Mouse (Mus musculus): ENCODE data around the gene Tollip. TPM values are rescaled to one million over a fixed set of nuclear protein-coding genes. Genes with fewer than 3 reads are reported as not detected.

The Tollip gene
- 71.8 TPM for polyA plus RNA-seq (2017; shearing (Covaris generic))

DNA sequence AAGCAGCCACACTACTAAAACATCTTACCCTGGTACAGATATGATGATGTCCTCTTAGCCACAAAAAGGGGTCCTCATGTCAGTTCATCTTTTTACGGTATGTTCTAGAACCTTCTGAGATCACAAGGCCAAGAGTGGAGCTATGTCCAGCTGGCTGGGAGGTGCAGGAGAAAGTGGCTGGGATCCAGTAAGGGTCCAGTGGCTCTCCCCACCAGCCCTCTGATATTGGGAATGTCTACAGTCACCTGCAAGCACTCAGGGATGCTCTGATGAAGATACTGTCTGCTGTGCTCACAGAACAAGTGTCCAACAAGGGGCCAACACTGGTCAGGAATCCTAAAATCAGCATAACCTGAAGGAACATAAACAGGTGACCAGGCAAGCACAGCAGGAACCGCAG is at the start of gene Tollip:
Tollip (minus strand) TSS at position 101 of the 400 bp plus-strand sequence.

DNA sequence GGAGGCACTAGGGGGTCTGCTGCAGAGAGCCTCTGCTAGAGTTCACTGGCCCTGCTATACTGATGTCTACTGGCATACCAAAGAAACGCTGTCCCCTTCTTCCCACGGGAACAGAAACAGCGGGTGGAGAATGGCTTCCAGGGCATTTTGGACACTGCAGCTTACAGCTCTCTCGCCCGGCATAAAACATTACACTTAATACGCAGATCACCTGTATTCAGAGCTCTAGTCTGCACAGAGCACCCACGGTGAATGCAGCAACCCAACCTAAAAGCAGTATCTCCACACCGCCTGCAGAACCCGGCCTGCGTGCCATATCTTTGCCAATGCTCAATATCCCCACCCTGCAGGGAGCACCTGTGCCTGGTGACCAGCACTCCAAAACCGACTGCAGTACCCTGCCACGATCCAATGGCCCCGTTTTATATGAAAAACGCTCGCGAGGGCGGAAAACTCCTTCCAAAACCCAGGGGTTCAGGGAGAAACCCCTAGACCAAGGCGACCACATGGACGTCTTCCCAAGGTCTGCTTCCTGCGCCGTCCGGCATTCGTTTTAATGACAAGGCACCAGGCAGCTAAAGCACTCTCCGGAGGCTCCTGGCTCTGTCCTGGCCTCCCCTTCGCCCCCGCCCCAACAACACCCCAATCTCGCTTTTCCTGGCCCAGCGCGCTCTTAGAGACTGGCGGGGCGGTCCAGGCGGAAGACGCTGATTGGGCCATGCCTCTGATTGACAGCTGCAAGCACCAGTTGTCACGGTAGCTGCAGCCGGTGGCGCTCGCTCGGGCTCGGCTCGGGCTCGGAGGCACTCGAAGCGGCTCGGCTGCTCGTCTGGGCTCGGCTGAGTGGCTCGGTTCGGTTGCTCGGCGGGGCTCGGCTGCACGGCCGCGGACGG is 30.8 kb upstream of the Tollip start, which contains the start of gene Brsk2:
Brsk2 (plus strand) TSS at position 846 of the 893 bp plus-strand sequence.

DNA sequence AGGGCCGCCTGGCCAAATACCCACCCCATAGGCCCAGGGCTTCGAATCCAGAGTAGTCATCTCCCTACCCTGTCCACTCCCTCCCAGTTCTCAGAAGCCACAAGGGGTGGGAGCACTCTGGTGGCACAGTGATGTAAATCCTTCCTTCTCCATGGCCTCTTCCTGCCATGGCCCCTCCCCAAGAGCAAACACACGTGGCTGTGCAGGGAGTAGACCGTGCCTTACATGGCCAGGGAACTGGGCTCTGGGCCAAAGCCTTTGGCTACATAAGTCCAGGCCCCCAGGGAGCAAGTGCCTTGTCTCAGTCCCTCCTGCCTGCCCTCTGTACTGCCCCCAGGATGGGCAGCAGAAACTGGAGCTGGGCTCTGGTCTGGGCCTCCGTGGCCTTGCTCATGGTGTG is 79.5 kb downstream of the Tollip start, which contains the start of gene Muc5b:
Muc5b (plus strand) TSS at position 292 of the 400 bp plus-strand sequence.

Other genes starting within 250 kb of the Tollip start
- gene Muc2, start 228.2 kb downstream of the Tollip start, polyA plus RNA-seq (2017; shearing (Covaris generic)): not detected
- not detected for gene Muc5ac, start 129.5 kb downstream of the Tollip start, polyA plus RNA-seq (2017; shearing (Covaris generic))
- gene Muc5b, start 79.4 kb downstream of the Tollip start, polyA plus RNA-seq (2017; shearing (Covaris generic)): not detected
- 0.71 TPM for gene Brsk2, start 31.2 kb upstream of the Tollip start, polyA plus RNA-seq (2017; shearing (Covaris generic))
- gene Mob2, start 142.6 kb upstream of the Tollip start, polyA plus RNA-seq (2017; shearing (Covaris generic)): 122 TPM
- gene Dusp8, start 177.3 kb upstream of the Tollip start, polyA plus RNA-seq (2017; shearing (Covaris generic)): 37.7 TPM
- gene Gm45618, start 202.2 kb upstream of the Tollip start, polyA plus RNA-seq (2017; shearing (Covaris generic)): not detected
- not detected for gene Gm39115, start 217.5 kb upstream of the Tollip start, polyA plus RNA-seq (2017; shearing (Covaris generic))
- not detected for gene Gm45337, start 226.1 kb upstream of the Tollip start, polyA plus RNA-seq (2017; shearing (Covaris generic))
- not detected for gene Gm29735, start 238.6 kb upstream of the Tollip start, polyA plus RNA-seq (2017; shearing (Covaris generic))
- gene Gm4553, start 247.2 kb upstream of the Tollip start, polyA plus RNA-seq (2017; shearing (Covaris generic)): not detected